Mouse (Mus musculus): ENCODE measurements around the gene Dgkz.
A peak's percentile ranks its signal among the peaks of the same experiment; 100 is the strongest.

Gene Dgkz

DNA sequence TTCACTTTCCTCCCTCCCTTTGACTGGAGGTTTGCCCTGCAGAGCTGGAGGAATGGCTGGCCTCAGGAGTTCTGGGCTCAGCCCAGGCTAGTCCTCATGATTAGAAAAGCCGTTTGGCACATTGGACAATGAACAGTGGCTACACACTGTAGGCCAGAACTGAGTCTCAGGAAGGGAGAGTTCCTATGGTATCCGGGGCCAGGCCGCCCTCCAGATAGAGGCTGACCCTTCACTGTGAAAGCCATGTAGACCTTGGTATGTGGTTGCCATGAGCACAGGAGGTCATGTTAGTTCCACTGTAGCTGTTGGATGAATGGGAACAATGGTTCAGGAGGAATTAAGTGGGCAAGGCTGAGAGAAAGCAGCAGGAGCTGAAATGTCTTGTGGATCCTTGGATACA lies 17.7 kb upstream of the Dgkz start:
- DNase-seq = no peak

DNA sequence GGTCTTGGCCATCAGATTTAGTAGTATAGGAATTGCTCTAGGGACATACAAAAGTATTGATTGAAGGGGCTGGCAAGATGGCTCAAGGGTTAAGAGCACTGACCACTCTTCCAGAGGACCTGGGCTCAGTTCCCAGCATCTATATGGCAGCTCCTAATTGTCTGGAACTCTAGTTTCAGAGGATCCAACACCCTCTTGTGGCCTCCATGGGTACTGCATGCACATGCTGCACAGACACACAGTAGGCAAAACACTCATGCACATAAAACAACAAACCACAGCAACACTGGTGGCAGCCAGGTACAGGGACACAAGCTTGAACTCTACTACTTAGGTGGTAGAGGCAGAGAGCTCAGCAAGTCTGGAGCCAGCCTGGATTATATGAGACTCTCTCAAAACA lies 14.1 kb upstream of the Dgkz start:
- no peak for DNase-seq

DNA sequence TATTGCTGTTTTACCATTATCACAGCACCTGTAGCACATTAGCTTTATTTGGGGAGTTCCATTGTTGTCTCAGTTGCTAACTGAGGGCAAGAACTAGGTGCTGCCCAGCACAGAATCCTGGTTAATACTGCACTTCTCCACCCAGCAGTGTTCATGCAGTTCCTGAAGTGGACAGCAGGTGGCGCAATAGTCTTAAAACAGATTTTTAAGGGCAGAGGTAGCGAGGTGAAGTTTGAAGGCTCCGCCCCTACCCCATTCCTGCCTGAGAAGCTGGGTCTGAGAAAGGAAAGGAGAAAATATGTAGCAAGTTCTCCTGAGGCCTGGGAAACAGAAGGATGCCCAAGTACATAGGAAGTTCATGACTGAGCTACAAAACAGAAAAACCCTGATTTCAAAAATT lies 11.9 kb upstream of the Dgkz start:
- peak; percentile 80 for DNase-seq

DNA sequence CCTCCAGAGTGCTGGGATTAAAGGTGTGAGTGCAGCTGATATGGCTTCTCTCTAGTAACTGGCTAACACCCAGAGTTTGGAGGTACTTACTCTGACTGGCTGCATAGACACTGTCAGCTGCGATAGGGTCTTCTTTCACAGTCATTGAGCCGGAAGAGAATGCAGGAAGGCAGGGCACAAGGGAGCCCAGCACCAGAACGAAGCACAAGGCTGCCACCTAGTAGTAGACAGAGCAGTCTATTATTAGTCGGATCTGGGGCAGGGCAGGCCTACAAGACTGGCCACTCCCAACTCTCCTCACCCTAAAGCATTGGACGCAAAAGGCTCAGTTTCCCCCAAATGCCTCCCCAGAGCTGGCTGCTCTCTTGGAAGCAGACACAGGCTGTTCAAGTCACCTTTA lies 10.4 kb upstream of the Dgkz start:
- DNase-seq = no peak

DNA sequence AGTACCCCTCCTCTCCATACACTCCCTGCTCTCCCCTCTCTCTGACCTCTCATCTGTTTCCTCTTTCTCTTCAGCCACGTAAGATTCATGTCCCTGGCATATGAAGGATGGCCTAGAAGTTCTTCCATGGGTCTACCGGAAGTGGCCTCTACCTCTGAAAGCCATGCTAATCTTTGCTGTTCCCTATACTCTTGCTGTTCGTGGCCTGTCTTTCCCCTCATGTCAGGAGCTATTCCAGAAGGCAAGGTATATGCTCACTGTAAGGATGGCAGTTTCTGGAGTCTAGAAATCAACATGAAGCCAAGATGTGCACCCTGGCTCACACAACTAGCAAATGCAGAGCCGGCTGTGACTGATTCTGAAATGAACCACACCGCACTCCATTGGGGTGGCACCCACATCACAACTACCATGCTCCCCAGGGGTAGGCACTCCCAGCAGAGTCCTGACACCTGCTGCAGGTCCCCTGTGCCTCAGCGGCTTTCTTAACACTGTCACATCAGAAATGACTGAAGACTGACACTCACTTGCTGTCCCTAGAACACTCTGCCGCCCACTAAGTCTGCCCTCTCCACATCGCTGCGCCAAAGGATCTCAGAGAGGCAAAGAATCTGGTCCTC lies 9.4 kb upstream of the Dgkz start:
- no peak for DNase-seq

DNA sequence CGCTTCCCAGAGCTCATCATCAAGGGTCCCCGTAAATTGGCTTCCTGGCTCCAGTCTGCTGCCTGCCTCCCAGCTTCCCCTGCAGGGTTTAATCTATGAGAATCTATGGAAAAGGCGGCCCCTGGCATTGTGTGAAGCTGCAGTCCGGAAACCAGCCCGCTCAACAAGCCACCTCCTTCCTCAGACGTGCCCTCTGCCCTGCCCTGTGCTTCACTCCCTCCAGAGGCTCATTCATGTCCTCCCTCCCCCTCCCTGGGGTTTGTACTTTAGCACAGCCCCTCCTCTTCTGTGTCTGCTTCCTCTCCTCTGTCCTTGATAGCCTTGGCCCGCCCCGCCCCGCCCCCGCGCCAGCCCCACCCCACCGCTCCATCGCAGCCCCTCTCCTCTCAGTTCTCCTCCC lies 8.8 kb upstream of the Dgkz start:
- DNase-seq = no peak

DNA sequence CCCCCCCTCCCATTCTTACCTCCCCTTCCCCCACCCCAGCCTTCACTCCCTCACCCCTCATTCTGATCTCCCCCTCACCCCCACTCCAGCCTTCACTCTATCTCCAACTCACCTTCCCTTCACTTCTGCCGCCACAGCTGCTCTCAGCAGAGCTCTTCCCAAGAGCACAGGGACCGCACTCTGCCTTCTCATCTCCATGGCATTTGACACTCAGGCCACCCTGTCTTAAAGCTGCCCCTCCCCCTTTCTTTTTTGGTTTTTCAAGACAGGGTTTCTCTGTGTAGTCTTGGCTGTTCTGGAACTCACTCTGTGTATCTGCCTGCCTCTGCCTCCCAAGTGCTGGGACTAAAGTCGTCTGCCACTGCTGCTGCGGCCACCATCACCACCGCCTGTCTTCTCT lies 5.2 kb upstream of the Dgkz start:
- DNase-seq = no peak

DNA sequence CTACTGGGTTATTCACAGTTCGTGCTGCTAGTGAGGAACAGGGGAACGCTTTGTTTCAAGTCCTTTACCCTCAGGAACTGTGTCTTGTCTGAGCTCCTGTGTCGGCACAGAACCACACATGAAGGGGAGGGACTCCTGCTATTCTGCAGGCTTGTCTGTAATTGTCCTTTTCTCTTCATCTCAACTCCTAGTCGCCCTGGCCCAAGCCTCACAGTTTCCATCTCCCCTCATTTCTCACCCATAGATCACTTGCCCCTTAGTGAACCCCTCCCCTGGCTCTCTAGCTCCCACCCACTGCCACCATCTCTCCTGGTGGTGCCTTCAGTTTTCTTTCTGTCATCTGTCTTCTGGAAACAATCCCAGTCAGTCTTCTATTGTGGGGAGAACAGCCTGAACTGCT lies 4.6 kb upstream of the Dgkz start:
- no peak for DNase-seq

DNA sequence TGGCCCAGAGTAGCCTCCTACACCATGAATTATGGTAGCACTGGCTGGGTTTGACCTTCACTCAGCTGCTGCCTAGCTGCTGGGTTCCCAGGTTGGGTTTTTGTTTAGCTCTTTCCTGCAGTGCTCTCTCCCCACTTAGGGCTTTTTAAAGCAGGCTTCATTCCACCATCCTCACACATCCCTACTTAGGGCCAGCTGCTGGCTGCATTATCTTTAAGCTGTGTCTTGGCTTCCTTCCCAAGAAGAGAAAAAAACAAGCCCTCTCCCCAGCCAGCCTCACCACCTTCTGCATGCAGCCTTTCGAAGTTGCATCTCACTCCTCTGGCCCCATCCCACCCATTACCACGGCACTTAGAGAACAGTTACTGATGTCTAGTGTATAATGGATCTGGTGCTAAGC lies 2.9 kb upstream of the Dgkz start:
- no peak for DNase-seq

DNA sequence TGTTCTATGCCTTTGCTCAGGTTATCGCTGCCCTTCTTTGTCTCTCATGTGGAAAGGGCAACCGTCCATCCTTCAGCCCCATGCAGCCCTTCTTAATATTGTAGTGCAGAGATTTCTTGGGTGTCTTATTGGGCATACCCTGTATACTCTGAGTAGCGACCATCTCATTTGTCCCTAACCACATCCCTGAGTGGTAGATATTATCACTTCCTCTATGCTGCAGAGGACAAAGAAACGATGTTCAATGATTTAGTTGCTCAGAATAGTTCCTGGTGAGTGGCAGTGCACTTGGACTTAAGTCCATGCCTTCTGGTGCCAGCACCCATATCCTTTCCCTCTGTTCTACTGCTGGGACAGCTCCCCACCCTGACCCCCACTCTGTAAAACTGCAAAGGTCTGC lies 2.3 kb upstream of the Dgkz start:
- no peak for DNase-seq

DNA sequence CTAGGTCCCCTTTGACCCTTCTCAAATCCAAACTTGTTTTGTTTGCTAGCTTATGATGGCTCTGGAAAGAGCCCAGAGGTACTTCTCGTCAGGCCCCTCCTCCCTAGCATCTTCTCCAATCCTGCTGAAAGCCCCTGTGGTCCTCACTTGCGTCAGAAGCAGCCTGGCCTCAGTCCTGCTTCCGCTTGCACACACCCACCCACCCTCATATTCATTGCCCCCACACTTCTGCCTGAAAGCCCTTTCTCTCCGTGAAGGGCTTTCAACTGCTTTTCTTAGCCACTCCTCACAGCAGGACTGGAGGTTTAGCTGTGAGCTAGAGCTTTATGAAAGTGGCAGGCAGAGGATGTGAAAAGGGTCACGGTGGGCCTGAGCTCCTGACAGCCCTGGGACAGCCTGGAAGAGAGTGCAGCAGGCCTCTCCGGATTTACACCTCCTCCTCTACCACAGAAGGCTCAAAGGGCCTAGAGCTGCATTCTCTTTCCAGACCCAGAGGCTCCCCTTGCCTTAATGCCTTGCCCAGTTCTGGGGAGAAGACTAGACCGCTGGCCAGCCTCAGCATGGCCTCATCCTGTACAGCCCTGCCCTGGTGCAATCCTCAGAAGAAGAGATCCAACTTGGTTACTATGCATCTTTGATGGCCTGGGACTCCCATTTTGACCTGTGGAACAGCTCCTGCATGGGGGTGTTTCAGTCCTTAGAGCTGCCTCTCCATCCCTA lies 2.1 kb downstream of the Dgkz start:
- no peak for DNase-seq

DNA sequence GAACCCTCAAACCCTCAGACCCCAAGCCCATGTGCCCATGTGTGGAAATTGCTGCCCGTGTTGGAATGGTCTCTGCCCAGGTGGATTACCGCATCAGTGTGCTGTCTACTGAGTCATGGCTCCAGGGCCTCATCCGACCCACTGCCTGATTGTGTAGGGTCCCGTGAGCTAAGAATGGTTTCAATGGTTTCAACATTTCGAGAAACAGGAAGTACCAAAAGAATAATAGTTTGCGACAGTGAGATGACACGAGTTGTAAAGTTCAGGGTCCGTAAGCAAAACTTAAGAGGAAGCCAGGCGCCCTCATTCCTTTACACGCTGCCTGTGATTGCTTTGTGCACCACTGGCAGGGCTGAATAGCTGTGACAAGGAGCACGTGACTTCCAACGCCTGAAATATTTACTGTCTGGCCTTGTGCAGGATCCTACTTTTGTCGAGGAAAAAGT lies 3.5 kb downstream of the Dgkz start:
- DNase-seq = no peak

DNA sequence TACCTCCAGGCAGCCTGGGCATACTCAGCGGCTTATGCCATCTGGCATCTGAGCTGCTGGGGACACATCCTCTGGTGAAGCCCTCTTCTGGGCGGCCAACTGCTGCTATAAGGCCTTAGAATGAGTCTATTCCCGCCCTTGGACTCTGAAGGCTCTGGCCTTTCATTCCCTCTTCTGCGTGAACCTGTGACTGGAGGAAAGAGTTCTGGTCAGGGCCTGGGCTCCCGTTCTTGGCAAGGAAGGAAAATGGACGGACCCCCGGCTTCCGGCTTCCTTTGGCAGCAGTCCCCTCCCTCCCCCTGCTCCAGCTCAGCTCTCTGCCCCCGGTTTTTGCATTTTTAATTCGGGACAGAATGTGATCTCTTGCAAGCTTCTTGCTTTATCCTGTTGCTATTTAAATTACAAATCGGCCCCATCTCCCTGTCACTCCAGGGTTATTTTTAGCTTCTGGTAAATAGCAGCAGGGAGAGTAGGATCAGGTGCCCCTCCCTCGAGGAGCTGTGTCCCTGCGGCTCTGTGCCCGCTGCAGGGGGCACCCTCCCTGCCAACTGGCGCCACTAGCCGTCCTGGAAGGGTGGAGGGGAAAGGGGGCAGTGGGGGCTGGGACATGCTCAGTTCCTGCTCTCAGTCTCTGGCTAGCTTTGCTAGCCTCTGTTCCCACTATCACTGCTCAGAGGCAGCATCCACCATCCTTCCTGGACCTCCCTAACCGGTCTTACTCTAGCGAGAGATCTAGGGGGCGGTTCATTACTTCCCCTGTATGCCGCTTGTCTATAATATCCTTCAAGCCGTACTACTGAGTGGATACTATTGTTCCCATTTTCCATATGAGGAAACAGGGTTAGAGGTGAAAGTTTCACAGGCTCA lies 4.2 kb downstream of the Dgkz start:
- DNase-seq = peak; percentile 82

DNA sequence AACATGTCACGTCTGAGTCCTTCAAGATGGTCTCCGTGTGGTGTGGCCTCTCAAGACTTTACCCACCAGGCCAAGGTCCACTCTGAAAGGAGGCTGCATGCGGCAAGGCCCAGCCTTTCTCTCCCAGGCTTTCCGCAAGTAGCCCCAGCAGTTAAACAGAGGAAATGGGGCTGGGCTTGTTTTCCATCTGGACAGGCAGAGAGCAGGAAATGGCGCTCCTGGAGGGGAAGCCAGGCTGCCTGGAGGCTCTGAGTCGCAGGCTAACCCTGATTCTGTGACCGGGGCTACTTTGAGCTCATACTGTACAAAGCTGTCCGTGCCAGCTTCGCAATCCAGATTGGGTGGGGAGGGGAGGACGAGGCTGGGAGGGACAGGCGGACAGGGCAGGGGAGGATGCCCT lies 7.7 kb downstream of the Dgkz start:
- no peak for DNase-seq

DNA sequence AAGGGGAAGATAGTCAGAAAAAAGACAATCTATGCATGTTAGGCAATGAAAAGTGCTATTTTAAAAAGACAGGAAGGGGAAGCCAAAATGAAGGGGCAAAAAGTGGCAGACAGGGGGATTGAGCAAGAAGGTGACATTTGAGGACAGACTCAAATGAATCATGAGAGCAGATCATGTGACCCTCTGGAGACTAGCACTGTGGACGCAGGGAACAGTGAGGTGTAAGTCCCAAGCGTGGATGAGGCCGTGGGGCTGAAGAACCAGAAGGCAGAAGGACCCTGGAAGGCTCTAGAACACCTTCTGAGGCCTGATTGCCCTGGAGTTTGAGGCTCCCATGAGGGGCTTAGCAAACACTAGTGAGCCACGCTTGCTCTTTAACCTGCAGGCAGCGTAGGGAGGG lies 9.3 kb downstream of the Dgkz start:
- no peak for DNase-seq

DNA sequence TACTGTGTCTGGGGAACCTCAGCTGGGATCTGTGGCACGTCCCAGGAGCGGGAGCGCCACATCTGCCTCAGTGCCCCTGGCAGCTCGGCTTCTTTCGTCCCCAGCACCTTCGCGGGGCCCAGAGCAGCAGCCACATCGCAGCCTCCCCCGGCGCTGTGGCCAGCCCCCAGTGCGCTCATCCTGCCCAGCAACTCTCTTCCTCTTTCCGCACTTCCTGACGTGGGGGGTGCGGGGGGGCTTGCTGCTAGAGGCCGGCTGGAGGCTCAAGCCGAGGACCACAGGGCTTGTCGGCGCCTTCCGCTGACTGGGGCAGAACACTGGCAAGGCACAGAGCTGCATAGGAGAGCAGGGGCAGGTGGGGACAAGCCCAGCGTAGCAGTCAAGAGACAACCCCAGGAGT lies 10.2 kb downstream of the Dgkz start:
- DNase-seq = no peak

DNA sequence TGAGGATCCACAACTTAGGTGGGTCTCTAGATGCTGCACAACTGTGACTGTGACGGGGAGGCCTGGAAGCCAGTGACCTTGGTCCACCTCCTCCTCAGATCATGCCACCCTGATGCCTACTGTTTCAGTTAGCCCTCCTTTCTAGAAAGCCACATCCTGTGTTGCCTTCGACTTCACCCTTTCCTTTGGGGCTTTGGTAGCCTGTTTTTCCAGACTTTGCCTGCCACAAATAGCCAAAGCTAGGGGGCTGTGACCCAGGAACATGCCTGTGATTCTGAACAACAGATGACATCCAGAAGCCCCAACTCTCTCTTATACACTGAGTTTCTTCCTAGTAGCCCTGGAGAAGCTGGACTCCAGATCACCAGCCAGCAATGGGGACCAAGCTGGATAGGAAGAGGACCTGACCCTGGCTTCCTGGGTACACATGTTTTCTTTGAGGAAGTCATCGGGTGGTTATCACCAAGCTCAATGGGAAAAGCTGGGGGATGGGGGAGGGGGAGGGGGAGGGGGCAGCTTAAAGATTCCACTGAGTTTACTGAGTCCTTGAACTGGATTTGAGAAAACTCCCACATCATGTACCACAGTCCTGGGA lies 11.0 kb downstream of the Dgkz start:
- no peak for DNase-seq

DNA sequence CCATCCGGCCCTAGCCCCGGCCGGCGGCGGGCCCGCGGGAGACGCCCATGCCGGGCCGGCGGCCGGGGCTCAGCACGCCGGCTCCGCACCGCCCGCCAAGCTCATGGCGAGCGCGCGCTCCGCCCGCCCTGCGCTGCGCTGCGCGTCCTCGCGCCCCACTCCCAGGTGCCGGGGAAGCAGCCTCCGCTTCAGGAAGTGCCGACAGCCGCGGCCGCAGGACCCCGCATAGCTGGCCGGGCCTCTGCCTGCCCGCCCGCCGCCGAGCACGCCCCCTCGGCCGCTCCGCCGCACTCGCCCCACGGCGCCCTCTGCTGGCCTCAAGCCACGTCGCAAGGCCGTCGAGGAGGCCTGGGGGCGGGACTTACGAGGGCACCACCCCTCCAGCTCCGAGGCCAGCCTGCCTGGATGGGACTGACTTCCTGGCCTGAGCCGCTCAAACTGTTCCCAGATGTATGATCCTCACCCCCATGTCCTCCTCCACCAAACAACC lies 12.2 kb downstream of the Dgkz start:
- DNase-seq = peak; percentile 95

DNA sequence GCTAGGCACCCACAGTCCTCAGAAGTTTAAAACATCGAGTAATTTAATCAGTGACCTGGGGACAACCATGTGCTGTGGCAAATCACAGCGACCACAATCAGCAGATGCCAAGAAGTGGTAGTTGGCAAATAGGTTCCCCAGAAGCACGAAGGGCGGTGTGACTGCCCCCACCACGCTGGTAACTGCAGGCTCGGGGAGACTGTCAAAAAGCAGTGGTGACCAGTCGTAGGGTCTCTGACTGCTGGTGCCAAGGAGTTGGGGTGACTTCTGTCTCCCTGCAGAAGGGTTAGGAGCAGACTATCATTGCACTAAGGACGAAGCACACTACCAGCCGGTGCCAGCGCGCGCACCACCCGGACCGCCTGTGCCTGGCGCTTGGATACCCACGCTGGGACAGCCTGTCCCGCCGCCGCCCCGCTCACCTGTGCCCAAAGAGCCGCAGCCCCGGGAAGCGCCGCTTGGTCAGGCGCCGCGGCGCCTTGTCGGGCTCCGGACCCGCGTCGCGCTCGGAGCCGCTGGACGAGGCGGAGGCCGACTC lies 12.7 kb downstream of the Dgkz start:
- peak; percentile 58 for DNase-seq

DNA sequence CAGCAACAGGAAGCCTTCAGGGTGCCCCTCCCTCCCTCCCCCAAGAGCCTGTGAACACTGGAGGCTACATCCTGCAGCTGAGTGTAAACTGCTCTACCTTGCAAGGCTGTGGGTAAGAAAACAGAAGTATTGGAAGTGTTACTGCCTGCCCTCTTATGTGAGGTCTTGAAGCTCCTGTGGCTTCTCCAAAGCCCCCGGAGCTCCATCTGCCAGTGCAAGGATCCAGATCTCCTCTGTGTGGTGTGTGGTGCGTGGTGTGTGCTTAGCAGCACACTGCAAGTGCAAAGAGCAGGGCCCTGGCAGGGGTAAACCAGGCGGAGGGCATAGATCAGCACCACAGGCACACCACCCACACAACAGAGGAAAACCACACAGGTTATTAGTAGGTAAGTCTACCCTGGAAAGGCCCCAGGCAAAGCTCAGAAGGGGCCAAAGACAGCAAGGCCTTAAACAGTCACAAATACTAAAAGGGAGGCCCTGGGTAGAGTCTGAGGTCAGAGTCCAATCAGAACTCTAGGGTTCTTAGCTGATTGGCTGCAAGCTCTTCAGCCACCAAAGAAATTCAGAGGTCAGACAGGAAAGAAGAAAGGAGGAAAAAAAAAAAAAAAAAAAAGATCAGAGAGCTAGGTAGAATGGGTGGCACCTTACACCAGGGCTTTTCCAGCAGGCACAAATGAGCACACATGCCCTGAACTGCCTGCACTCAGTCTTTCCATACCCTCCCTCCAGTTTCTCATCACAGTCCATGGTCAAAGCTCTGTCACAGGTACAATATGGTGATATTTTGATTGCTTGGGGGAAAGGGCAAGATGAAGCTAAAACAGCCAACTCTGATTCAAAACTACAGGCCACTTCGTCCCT lies 13.5 kb downstream of the Dgkz start:
- no peak for DNase-seq

DNA sequence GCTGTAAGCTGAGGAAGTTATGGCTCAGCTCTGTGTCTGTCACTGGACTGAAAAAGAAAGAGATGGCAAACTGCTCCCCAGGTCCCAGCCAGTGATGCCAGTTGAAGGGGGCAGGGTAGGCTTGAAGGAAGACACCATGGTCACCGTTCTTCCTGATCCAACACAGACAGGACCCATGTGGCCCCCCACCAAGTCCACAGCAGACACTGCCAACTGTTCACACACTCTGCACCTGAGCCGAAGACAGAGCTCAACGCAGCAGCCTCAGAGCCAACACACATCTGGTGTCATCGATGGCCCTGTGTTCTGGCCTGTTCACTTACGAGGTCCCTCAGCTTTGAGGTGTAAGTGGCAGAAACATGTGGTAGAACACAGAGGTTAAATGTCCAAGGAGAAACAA lies 15.2 kb downstream of the Dgkz start:
- no peak for DNase-seq

Measured in cerebellum, adult 11 months (tissue).